Mouse (Mus musculus) left cerebral cortex, postnatal 25 days (tissue): ENCODE data around the gene Zfp202. TPM values are rescaled to one million over a fixed set of nuclear protein-coding genes. Genes with fewer than 3 reads are reported as not detected.
"Not testable (repeated sequence)": the region's sequence is repeated elsewhere in the genome, so short reads cannot be mapped to it uniquely, and the experiment has no call there.

ENCODE experiments used
- DNase-seq, 2 experiments: peaks; one replicate each; pipeline ENCODE4 v3.0.0; 2022; ENCODE audit warnings: low spot score in 2 of 2, mixed read lengths in 1 of 2
- intact Hi-C: fragments of 180-260 bp; cut with DNase I; formaldehyde crosslinking; loops from one replicate; pipeline ENCODE4 v1.15.1; 2025
- total RNA-seq, 2 experiments: library from RNA; stranded (reverse); gene quantifications; 2 replicates each; pipeline ENCODE4 v1.2.3; 2021

Zfp202 gene
- total RNA-seq: 1 to 10 TPM; 3.4 to 3.5 TPM

- intact Hi-C loops: no loop called here
- DNase-seq: peak; percentile 84 to 88
Observed at GRCm38 (mm10) chr9:40192098-40193038, at the start of gene Zfp202. Gene Zfp202 (plus strand): TSS chr9:40192316.

GRCm38 (mm10) chr9:40155118-40155644 is 36.9 kb upstream of the Zfp202 start:
- intact Hi-C loops: no loop called here
- no peak for DNase-seq

GRCm38 (mm10) chr9:40166446-40166845 is 25.7 kb upstream of the Zfp202 start:
- intact Hi-C loops: no loop called here
- DNase-seq: peak in 1 of 2 experiments; percentile 4

- DNase-seq: no peak
- intact Hi-C loops: no loop called here
Observed at GRCm38 (mm10) chr9:40177017-40177416, 15.1 kb upstream of the Zfp202 start.

GRCm38 (mm10) chr9:40180620-40181019 is 11.5 kb upstream of the Zfp202 start, which contains the start of gene Olfr986:
Gene Olfr986 (plus strand): TSS chr9:40180920.
- intact Hi-C loops: no loop called here
- DNase-seq: no peak

- DNase-seq, intact Hi-C loops: not testable (repeated sequence)
Observed at GRCm38 (mm10) chr9:40185166-40185565, 7.0 kb upstream of the Zfp202 start.

GRCm38 (mm10) chr9:40191086-40191876 is 835 bp upstream of the Zfp202 start:
- intact Hi-C loops: no loop called here
- DNase-seq: no peak

- no peak for DNase-seq
- intact Hi-C loops: no loop called here
Observed at GRCm38 (mm10) chr9:40195981-40196380, 3.9 kb downstream of the Zfp202 start.

- no peak for DNase-seq
- intact Hi-C loops: no loop called here
Observed at GRCm38 (mm10) chr9:40206546-40206950, 14.4 kb downstream of the Zfp202 start.

- no peak for DNase-seq
- intact Hi-C loops: loop anchor here (10.0 kb wide), 1 partner anchor 706 kb away; no protein-coding TSS in a partner anchor
Observed at GRCm38 (mm10) chr9:40210744-40211143, 18.6 kb downstream of the Zfp202 start.

- DNase-seq: no peak
- intact Hi-C loops: loop anchor here (10.0 kb wide), 1 partner anchor 709 kb away; no protein-coding TSS in a partner anchor
Observed at GRCm38 (mm10) chr9:40214058-40214457, 21.9 kb downstream of the Zfp202 start.

- no peak for DNase-seq
- intact Hi-C loops: loop anchor here (10.0 kb wide), 1 partner anchor 712 kb away; no protein-coding TSS in a partner anchor
Observed at GRCm38 (mm10) chr9:40216651-40217050, 24.5 kb downstream of the Zfp202 start.

GRCm38 (mm10) chr9:40224289-40224688 is 32.2 kb downstream of the Zfp202 start:
- intact Hi-C loops: loop anchor here (2.0 kb wide), 1 partner anchor 107 kb away; no protein-coding TSS in a partner anchor
- DNase-seq: no peak

GRCm38 (mm10) chr9:40227874-40228789 is 36.0 kb downstream of the Zfp202 start:
- intact Hi-C loops: loop anchor here (5.0 kb wide), 1 partner anchor 64 kb away; no protein-coding TSS in a partner anchor
- peak; percentile 45 to 64 for DNase-seq

- intact Hi-C loops: loop anchor here (5.0 kb wide), 1 partner anchor 63 kb away; no protein-coding TSS in a partner anchor
- DNase-seq: no peak
Observed at GRCm38 (mm10) chr9:40228804-40229331, 36.8 kb downstream of the Zfp202 start.

GRCm38 (mm10) chr9:40229479-40229878 is 37.4 kb downstream of the Zfp202 start:
- intact Hi-C loops: loop anchor here (5.0 kb wide), 1 partner anchor 63 kb away; no protein-coding TSS in a partner anchor
- DNase-seq: no peak

- intact Hi-C loops: loop anchor here (5.0 to 10.0 kb wide), 3 partner anchors 36 to 354 kb away; partner anchors contain the start of gene Scn3b
- peak in 1 of 2 experiments; percentile 38 for DNase-seq
Observed at GRCm38 (mm10) chr9:40231019-40231418, 38.9 kb downstream of the Zfp202 start.
